Mouse (Mus musculus) neural tube, embryonic 12.5 days (tissue): Measurements from ENCODE around the gene Edaradd. TPM values are rescaled to one million over a fixed set of nuclear protein-coding genes. Genes with fewer than 3 reads are reported as not detected.

ENCODE experiments used
- ATAC-seq: fragments of 200-750 bp; cut with Nextera tagmentation; 2 replicates; pipeline ENCODE4 v1.8.0; 2017; ENCODE audit warnings: low read depth, mild to moderate bottlenecking, moderate TSS enrichment, moderate library complexity; ENCODE audit not compliant: low FRiP score
- H3K27ac ChIP-seq: fragments of 300-500 bp; sonication (generic); 2 replicates; pipeline ENCODE4 v1.5.1; 2016
- H3K27me3 ChIP-seq: fragments of 300-500 bp; sonication (generic); replicated peaks from 2 replicates; pipeline ENCODE4 v1.6.1; 2016; ENCODE audit warnings: mild to moderate bottlenecking
- H3K36me3 ChIP-seq: fragments of 300-500 bp; sonication (generic); 2 replicates; pipeline ENCODE4 v1.6.1; 2016; ENCODE audit warnings: mild to moderate bottlenecking
- H3K4me1 ChIP-seq: fragments of 300-500 bp; sonication (generic); 2 replicates; pipeline ENCODE4 v1.6.1; 2016
- H3K4me2 ChIP-seq: fragments of 300-500 bp; sonication (generic); replicated peaks from 2 replicates; pipeline ENCODE4 v1.6.1; 2016; ENCODE audit warnings: mild to moderate bottlenecking
- H3K4me3 ChIP-seq: fragments of 300-500 bp; sonication (generic); 2 replicates; pipeline ENCODE4 v1.5.1; 2016
- H3K9ac ChIP-seq: fragments of 300-500 bp; sonication (generic); 2 replicates; pipeline ENCODE4 v1.6.1; 2016; ENCODE audit warnings: mild to moderate bottlenecking
- H3K9me3 ChIP-seq: fragments of 300-500 bp; sonication (generic); 2 replicates; pipeline ENCODE4 v1.6.1; 2016; ENCODE audit warnings: mild to moderate bottlenecking
- WGBS: fragments of 180-500 bp; shearing (Covaris S2); methylation state at CpG from one replicate; pipeline ENCODE4 v1.1.7; 2016; 5-methylcytosine and 5-hydroxymethylcytosine counted together
- polyA plus RNA-seq: library from polyadenylated mRNA; unstranded; fragments of >200 nt; fragmentation: Nextera tagmentation; extraction: Ambion mirVana; gene quantifications from 2 replicates; pipeline ENCODE4 v1.2.1, GENCODE M21; 2016

Gene Edaradd
- 0.97 and 1.0 TPM in 2 replicates for polyA plus RNA-seq

GRCm38 (mm10) chr13:12519955-12520584, at the start of gene Edaradd:
Gene Edaradd (minus strand): TSS chr13:12520438.
- Histone ChIP-seq H3K27me3 (peaks cover 6% of the 10 kb centered on the region; the same call in 1 of the 2 replicates), H3K4me1 (no peaks in the 10 kb centered on the region), H3K9ac (peak within 1 kb of the TSS; percentile 62), H3K9me3 (no peaks in the 10 kb centered on the region), H3K36me3 (no peaks in the 10 kb centered on the region), H3K4me2 (peak within 1 kb of the TSS; percentile 89), H3K4me3 (peak within 1 kb of the TSS; percentile 47), H3K27ac (no peak within 1 kb of the TSS)
- under 1% methylated on average over 35 of the region's 35 CpGs for WGBS
- ATAC-seq = peak; percentile 77

DNA sequence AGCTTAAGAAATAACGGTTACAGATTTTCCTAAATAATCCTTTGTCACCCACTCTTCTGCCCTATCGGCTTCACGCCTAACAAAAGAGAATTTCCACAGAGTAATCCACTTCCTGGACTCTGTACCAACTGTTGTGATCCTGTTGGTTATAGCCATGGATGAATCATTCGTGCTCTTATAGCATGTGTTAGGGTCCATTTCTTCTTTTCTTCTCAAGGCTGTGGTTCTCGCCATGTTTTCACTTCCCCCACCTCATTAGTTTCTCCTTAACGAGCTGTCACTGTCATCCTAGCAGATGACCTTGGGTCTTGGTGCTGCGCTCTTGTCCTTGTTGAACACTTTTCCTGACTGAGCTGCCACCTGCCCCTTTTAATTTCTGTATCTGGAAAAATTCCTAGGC, 49.5 kb upstream of the Edaradd start:
- Histone ChIP-seq H3K9me3 (no peaks in the 10 kb centered on the region), H3K27ac (no peak overlapping the region), H3K9ac (no peak overlapping the region), H3K4me1 (peaks cover 7% of the 10 kb centered on the region), H3K4me3 (no peak overlapping the region), H3K36me3 (no peaks in the 10 kb centered on the region), H3K27me3 (no peaks in the 10 kb centered on the region), H3K4me2 (no peak overlapping the region)
- no peak for ATAC-seq
- WGBS = 82% methylated on average over 7 of the region's 7 CpGs

DNA sequence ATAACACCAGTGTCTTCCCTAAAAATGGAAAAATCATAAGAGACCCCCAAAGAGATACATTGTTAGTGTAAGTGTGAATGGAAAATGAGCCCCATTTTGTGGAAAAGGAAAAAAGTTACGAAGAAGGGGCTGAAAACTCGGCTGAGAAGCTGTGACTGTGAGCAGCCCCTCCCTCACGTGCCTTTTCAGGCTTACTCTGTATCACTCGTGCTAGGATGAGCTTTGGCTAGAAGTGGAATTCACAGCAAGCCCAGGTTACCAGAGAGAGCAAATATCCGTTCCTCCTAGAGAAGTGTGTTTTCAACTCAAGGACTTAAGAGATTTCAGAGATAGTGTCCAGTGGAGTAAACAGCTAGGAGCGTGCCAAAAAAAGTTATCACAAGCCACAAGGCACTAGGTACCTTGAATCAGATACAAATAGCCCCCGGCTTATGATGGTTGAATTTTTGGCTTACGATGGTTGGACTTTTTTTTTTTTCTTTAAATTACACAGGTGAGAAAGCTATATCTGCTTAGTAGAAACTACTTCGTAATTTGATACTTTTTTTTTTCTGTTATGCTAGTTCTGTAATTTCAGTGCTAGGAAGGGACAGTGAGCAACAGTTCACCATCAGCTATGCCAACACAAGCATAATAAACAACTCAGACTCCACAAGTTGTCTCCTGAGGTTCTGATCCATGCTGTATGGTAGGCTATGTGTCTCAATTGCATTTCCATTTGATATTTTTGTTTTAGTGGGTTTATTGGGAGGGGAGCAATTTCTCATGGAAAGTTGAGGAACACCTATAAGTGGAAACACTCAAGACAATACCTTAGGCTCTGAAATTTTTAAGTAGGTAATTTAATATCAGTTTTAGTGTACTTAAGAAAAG, 48.6 kb upstream of the Edaradd start:
- H3K4me2 ChIP-seq = no peak overlapping the region
- peaks cover 7% of the 10 kb centered on the region for H3K4me1 ChIP-seq
- no peaks in the 10 kb centered on the region for H3K9me3 ChIP-seq
- H3K27me3 ChIP-seq = no peaks in the 10 kb centered on the region
- H3K9ac ChIP-seq = no peak overlapping the region
- no peaks in the 10 kb centered on the region for H3K36me3 ChIP-seq
- ATAC-seq = no peak
- H3K27ac ChIP-seq = no peak overlapping the region
- WGBS = 76% methylated on average over 9 of the region's 9 CpGs
- no peak overlapping the region for H3K4me3 ChIP-seq

- WGBS = 88% methylated on average over 1 of the region's 1 CpGs
- no peaks in the 10 kb centered on the region for H3K36me3 ChIP-seq
- H3K4me2 ChIP-seq = no peak overlapping the region
- H3K27ac ChIP-seq = no peak overlapping the region
- H3K9ac ChIP-seq = no peak overlapping the region
- H3K4me3 ChIP-seq = no peak overlapping the region
- no peaks in the 10 kb centered on the region for H3K27me3 ChIP-seq
- ATAC-seq = no peak
- peaks cover 7% of the 10 kb centered on the region for H3K4me1 ChIP-seq
- no peaks in the 10 kb centered on the region for H3K9me3 ChIP-seq
Measured at GRCm38 (mm10) chr13:12567936-12568335, 47.7 kb upstream of the Edaradd start.

DNA sequence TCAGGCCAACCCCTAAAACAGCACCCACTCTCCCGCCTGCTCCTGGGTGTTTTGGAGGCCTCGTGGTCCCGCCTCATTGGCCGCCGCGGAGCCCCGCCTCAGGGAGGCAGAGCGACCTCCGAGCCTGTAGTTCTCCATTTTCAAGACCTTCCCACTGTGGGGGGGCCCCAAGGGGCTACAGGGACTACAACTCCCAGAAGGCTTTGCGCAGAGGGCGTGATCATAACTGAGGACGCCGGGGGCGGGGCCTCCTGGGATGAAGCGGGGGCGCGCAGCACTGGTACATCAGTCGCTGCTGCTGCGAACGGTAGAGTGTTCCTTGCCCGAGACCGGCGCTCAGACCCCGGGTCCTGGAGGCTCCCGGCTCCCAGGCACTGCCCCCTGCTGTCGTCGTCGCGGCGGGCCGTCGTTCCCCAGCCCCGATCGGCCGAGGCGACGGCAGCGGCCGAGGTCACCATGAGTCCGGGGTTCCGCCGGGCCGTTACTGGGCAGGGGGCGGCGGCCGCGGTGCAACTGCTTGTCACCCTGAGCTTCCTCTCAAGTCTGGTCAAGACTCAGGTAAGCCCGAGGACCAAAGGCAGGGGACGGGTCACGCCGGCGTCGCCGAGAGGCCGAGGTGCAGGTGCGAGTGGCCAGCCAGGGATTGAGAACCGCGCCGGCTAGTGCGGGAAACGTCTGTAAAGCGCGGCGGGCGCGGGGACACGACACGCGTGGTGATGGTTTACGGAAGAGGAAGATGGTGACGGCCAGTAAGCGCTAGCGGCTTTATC, 45.6 kb upstream of the Edaradd start, which contains the start of gene Ero1lb:
Gene Ero1lb, plus strand, starts transcription at position 254 of the 770 bp plus-strand sequence.
- Histone ChIP-seq H3K9me3 (no peaks in the 10 kb centered on the region), H3K4me1 (peaks cover 7% of the 10 kb centered on the region), H3K27ac (no peak within 1 kb of the TSS), H3K4me3 (peak within 1 kb of the TSS; percentile 70), H3K9ac (peak within 1 kb of the TSS; percentile 75), H3K36me3 (no peaks in the 10 kb centered on the region), H3K27me3 (no peaks in the 10 kb centered on the region), H3K4me2 (peak within 1 kb of the TSS; percentile 85)
- under 1% methylated on average over 73 of the region's 73 CpGs for WGBS
- peak; percentile 98 for ATAC-seq

DNA sequence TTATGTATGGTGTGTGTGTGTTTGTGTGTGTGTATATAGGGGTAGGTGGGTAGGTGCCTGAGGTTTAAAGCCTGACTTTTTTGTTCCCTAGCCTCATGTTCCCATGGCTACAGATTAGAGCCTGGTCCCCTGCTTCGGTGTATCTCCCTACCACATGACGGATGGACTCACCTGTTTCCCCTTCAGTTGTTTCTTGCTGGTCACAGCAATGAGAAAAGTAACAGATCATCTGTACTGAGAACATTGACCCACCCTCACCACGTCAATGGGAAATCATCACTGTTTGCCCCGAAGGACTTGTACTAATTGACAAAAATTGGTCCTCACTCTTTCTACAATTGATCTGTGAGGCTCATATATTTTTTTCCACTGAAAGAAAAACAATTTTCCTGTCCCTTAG, 42.0 kb upstream of the Edaradd start:
- no peak overlapping the region for H3K4me3 ChIP-seq
- WGBS = 80% methylated on average over 4 of the region's 4 CpGs
- no peak overlapping the region for H3K9ac ChIP-seq
- no peak overlapping the region for H3K27ac ChIP-seq
- no peaks in the 10 kb centered on the region for H3K36me3 ChIP-seq
- ATAC-seq = no peak
- no peak overlapping the region for H3K4me2 ChIP-seq
- peaks cover 7% of the 10 kb centered on the region for H3K4me1 ChIP-seq
- H3K27me3 ChIP-seq = no peaks in the 10 kb centered on the region
- no peaks in the 10 kb centered on the region for H3K9me3 ChIP-seq

DNA sequence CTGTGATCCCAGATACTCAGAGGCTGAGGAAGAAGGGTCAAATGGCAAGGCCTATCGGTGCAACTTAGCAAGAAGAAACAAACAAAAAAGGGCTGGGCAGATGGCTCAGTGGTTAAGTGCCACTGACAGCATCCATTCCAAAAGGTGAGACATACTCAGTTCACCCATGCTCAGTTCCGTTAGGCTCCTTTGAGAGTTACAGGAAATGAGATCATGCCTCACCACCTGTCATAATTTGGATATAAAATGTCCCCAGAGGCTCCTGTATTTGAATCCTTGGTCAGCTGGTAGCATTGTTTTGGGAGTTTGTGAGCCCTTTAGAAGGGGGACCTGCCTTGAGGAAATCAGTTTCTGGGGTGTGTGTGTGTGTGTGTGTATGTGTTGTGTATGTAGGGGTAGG, 41.5 kb upstream of the Edaradd start:
- Histone ChIP-seq H3K9ac (no peak overlapping the region), H3K9me3 (no peaks in the 10 kb centered on the region), H3K27me3 (no peaks in the 10 kb centered on the region), H3K36me3 (no peaks in the 10 kb centered on the region), H3K4me3 (no peak overlapping the region), H3K4me2 (no peak overlapping the region), H3K27ac (no peak overlapping the region), H3K4me1 (peaks cover 6% of the 10 kb centered on the region)
- no peak for ATAC-seq
- WGBS = 76% methylated on average over 2 of the region's 2 CpGs

- Histone ChIP-seq H3K4me2 (no peak overlapping the region), H3K9me3 (no peaks in the 10 kb centered on the region), H3K4me3 (no peak overlapping the region), H3K4me1 (no peaks in the 10 kb centered on the region), H3K27me3 (no peaks in the 10 kb centered on the region), H3K9ac (no peak overlapping the region), H3K27ac (no peak overlapping the region), H3K36me3 (no peaks in the 10 kb centered on the region)
- ATAC-seq = no peak
- WGBS = 68% methylated on average over 6 of the region's 6 CpGs
Measured at GRCm38 (mm10) chr13:12559462-12560120, 39.4 kb upstream of the Edaradd start.

- Histone ChIP-seq H3K27me3 (no peaks in the 10 kb centered on the region), H3K4me2 (no peak overlapping the region), H3K4me3 (no peak overlapping the region), H3K9me3 (no peaks in the 10 kb centered on the region), H3K9ac (no peak overlapping the region), H3K4me1 (no peaks in the 10 kb centered on the region), H3K36me3 (no peaks in the 10 kb centered on the region), H3K27ac (no peak overlapping the region)
- 61% methylated on average over 3 of the region's 3 CpGs for WGBS
- ATAC-seq = no peak
Measured at GRCm38 (mm10) chr13:12559044-12559443, 38.8 kb upstream of the Edaradd start.

DNA sequence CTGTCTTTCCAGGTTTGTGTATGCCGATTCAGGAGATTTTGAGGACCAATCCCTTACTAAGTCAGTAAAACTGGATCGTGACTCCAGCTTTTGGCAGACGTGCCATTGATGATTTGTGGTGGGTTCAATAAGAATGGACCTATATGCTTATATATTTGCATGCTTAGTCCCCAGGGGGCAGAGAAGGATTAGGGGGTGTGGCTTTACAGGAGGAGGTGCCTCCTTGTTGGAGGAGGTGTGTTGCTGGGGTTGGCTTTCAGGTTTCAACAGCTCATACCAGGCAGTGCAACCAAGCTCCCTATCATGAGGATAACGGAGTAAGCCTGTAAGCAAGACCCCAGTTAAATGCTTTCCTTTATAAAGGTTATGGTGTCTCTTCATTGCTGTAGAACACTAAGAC, 34.0 kb upstream of the Edaradd start:
- H3K36me3 ChIP-seq = no peaks in the 10 kb centered on the region
- 62% methylated on average over 4 of the region's 4 CpGs for WGBS

DNA sequence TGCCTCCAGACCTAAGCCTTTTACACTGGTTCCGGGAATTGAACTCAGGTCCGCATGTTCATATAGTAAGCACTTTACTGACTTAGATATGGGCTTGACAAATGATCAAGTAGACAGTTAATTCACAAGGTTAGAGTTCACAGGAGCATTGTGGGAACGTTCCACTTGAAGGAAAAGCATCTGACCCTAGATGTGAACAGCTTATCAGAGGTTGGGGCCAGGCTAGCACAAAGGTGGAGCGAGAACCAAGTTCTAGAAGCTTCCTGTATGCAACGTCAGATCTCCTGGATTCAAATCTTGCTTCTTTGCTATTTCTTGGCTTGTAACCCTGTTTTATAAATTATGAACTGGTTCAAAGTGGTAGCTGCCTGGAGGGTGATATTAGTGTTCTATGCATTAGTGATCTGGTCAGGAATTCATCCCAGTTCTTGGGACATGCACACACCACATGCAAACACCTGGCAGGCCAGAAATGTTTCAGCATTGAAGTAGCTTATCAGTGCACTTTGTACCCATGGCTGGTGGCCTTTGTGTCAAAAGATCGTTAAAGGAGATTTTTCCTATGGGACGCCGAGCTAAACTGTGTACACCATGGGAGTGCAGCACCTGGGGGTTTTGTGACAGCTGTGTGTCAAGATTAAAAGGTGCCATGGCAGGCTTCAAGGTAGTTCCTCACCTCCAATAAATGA, 23.8 kb upstream of the Edaradd start:
- ATAC-seq = no peak

More for the DNA sequence above, 34.0 kb upstream of the Edaradd start:
- no peak for ATAC-seq
- Histone ChIP-seq H3K4me3 (no peak overlapping the region), H3K27me3 (no peaks in the 10 kb centered on the region), H3K4me2 (no peak overlapping the region), H3K27ac (no peak overlapping the region), H3K9ac (no peak overlapping the region), H3K9me3 (no peaks in the 10 kb centered on the region), H3K4me1 (no peaks in the 10 kb centered on the region)

More for the DNA sequence above, 23.8 kb upstream of the Edaradd start:
- no peak overlapping the region for H3K9ac ChIP-seq
- no peak overlapping the region for H3K4me3 ChIP-seq
- H3K36me3 ChIP-seq = no peaks in the 10 kb centered on the region
- no peak overlapping the region for H3K27ac ChIP-seq
- WGBS = 89% methylated on average over 8 of the region's 8 CpGs
- peaks cover 8% of the 10 kb centered on the region for H3K4me1 ChIP-seq
- H3K4me2 ChIP-seq = no peak overlapping the region
- H3K27me3 ChIP-seq = no peaks in the 10 kb centered on the region
- no peaks in the 10 kb centered on the region for H3K9me3 ChIP-seq
